Mouse (Mus musculus): Measurements from ENCODE around the gene Akap13.

GRCm38 (mm10) chr7:75432046-75432445 lies 23.3 kb upstream of the Akap13 start:
- no peak for TF ChIP-seq CTCF (IDR thresholded peaks at IDR 0.05; ENCODE audit: control insufficient read depth, insufficient read depth, low read length)
- no peak for TF ChIP-seq POLR2A (IDR thresholded peaks at IDR 0.05; ENCODE audit: borderline replicate concordance, control insufficient read depth, low read depth, low read length)

Measured in bone marrow, adult 2 months (tissue).